Mouse (Mus musculus): ENCODE results near the gene Hist1h2bm. TPM values are rescaled to one million over a fixed set of nuclear protein-coding genes. Genes with fewer than 3 reads are reported as not detected.
"Not testable (repeated sequence)": the region's sequence is repeated elsewhere in the genome, so short reads cannot be mapped to it uniquely, and the experiment has no call there.

Hist1h2bm gene
- 10 to 100 TPM; 17.6 to 20.3 TPM for total RNA-seq (2021)
- long read RNA-seq, result 0 reads

- peak; percentile 42 to 62 for DNase-seq (ENCODE audit: low spot score in 2 of 2)
Measured at GRCm38 (mm10) chr13:21721757-21722372, at the start of gene Hist1h2bm. Gene Hist1h2bm, plus strand, starts transcription at chr13:21722044.

GRCm38 (mm10) chr13:21677305-21677704 lies 44.5 kb upstream of the Hist1h2bm start, which contains the start of gene Olfr1360:
Gene Olfr1360, minus strand, starts transcription at chr13:21677405.
- no peak for DNase-seq (ENCODE audit: low spot score in 2 of 2)

DNA sequence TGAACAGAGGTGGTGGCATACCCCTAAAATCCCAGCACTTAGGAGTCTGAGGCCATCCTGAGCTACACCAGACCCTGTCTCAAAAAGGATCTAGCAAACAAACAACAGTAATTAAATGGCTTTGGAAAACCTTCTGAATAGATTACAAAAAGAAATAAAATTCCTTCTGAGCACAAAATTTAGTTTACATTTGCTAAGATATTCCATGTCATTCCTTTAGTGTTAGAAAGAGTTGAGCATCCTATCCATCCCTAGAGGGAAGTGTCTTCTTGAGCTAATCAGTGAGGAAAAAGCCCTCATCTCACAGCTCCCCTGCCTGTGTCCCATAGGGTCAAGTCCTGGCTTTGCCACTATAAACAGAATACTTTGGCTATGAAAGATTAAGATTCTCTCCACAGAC lies 24.0 kb upstream of the Hist1h2bm start, which contains the start of gene Olfr1359:
Gene Olfr1359 (plus strand): TSS at position 301 of the 400 bp plus-strand sequence.
- DNase-seq (ENCODE audit: low spot score in 2 of 2), result no peak

- DNase-seq (ENCODE audit: low spot score in 2 of 2), result no peak
Measured at GRCm38 (mm10) chr13:21706669-21707068, 15.2 kb upstream of the Hist1h2bm start.

DNA sequence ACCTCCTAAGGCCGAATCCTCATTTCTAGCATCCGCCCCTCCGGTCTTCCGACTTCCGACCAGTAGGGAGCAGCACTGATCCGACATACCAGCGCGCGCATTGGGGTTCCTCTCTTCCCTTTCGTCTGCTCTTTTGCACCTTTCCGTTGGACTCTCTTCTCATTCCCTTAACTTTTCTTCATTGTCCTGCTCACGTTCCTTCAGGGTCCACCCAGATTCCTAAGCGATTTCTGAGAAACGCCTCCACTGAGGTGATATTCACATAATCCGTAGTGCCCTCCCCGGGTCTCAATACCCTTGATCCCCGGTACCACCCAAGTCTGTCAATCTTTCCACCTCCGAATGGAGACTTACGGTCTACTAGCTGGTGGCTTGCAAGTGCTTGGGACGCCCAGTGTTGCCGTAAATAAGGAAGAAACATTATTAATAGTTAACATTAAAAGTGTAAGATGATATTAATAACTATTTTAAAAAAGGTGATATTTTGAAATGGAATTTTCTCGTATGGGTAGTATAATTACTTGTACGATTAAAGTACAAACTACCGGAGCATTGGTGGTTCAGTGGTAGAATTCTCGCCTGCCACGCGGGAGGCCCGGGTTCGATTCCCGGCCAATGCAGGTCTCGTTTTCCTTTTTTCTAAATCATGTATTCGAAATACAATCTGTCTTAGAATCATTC lies 11.7 kb upstream of the Hist1h2bm start:
- DNase-seq (ENCODE audit: low spot score in 2 of 2), result peak; percentile 92 to 93

- DNase-seq (ENCODE audit: low spot score in 2 of 2), result peak; percentile 82 to 86
Measured at GRCm38 (mm10) chr13:21710821-21711525, 10.9 kb upstream of the Hist1h2bm start.

DNA sequence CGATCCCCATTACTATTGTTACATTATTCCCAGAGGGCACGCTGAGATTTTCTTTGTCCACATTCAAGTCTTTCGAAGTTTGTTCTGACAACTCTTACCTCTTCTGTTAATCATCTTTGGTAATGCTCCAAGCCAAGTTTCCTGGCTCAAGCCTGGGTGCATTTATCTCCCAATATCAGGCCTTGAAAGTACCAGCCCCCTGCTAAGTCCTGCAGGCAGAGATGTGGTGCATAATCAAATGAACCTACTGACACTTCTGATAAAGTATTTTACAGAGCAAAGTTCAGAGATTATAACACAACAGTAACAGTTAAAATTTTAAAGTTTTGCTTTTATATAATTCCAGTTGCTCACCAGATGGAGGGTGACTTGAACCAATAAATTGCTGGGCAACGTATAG lies 10.1 kb upstream of the Hist1h2bm start:
- DNase-seq (ENCODE audit: low spot score in 2 of 2), result no peak

GRCm38 (mm10) chr13:21714725-21715124 lies 7.1 kb upstream of the Hist1h2bm start:
- peak; percentile 68 to 70 for DNase-seq (ENCODE audit: low spot score in 2 of 2)

- peak; percentile 15 to 27 for DNase-seq (ENCODE audit: low spot score in 2 of 2)
Measured at GRCm38 (mm10) chr13:21715131-21715863, 6.5 kb upstream of the Hist1h2bm start.

DNA sequence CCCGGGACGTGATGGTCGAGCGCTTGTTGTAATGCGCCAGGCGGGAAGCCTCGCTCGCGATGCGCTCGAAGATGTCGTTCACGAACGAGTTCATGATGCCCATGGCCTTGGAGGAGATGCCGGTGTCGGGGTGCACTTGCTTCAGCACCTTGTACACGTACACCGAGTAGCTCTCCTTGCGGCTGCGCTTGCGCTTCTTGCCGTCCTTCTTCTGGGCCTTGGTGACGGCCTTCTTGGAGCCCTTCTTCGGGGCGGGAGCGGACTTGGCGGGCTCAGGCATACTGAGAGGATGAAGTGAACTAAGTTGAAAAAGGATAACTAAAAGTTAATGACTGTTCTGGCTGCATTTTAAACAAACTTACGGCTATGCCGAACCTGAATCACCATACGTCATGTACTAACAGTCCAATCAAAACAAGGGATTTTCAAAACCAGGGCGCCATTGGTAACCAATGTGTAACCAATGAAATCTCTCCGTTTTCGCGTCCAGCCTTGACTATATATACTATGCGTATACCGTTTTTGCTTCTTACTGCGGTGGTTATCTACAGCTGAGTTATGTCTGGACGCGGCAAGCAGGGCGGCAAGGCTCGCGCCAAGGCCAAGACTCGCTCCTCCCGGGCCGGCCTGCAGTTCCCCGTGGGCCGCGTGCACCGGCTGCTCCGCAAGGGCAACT lies 5.8 kb upstream of the Hist1h2bm start, which contains the start of the genes Hist1h2bl and Hist1h2ai:
Gene Hist1h2bl (minus strand): TSS at position 280 of the 676 bp plus-strand sequence.
Gene Hist1h2ai (plus strand): TSS at position 559 of the 676 bp plus-strand sequence.
- DNase-seq (ENCODE audit: low spot score in 2 of 2), result peak; percentile 65 to 78

GRCm38 (mm10) chr13:21716540-21717391 lies 5.1 kb upstream of the Hist1h2bm start:
- DNase-seq (ENCODE audit: low spot score in 2 of 2), result peak; percentile 9 to 21

DNA sequence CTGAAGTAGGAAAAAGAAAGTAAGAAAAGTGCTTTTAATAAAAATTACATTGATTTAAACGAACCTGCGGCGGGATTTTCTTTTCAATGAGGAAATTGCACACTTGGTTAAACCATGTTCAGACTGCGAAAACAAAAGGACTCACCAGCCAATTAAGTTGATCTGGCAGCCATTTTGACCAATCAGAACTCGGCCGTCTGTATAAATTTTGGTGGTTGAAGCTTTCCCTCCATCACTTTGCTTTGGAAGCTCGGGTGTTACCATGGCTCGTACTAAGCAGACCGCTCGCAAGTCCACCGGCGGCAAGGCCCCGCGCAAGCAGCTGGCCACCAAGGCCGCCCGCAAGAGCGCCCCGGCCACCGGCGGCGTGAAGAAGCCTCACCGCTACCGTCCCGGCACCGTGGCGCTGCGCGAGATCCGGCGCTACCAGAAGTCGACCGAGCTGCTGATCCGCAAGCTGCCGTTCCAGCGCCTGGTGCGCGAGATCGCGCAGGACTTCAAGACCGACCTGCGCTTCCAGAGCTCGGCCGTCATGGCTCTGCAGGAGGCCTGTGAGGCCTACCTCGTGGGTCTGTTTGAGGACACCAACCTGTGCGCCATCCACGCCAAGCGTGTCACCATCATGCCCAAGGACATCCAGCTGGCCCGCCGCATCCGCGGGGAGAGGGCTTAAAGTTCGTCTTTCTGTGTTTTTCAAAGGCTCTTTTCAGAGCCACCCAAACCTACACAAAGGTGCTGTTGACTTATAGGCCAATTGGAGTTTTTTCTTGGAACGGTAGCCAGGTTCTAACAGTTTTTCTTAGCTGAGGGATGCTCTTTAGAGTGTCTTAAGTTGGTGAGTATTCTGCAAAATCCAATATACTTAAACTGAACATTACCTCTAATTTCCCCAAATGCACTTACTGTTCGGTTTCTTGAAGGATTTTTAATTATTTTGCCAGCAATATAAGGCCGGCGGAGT lies 4.2 kb upstream of the Hist1h2bm start, which contains the start of gene Hist1h3h:
Gene Hist1h3h (plus strand): TSS at position 263 of the 961 bp plus-strand sequence.
- peak; percentile 79 to 84 for DNase-seq (ENCODE audit: low spot score in 2 of 2)

GRCm38 (mm10) chr13:21718381-21719080 lies 3.3 kb upstream of the Hist1h2bm start:
- DNase-seq (ENCODE audit: low spot score in 2 of 2), result no peak

GRCm38 (mm10) chr13:21721107-21721756 lies 612 bp upstream of the Hist1h2bm start:
- DNase-seq (ENCODE audit: low spot score in 2 of 2), result not testable (repeated sequence)

GRCm38 (mm10) chr13:21722373-21722925 lies 605 bp downstream of the Hist1h2bm start:
- DNase-seq (ENCODE audit: low spot score in 2 of 2), result no peak

- DNase-seq (ENCODE audit: low spot score in 2 of 2), result no peak
Measured at GRCm38 (mm10) chr13:21722993-21723836, 1.4 kb downstream of the Hist1h2bm start.
